Mouse (Mus musculus): ENCODE results near the gene Dgki. TPM values are rescaled to one million over a fixed set of nuclear protein-coding genes. Genes with fewer than 3 reads are reported as not detected.

Dgki gene
- total and polyA plus RNA-seq, 3 experiments: 4.4 to 8.7 (median 7.7) TPM

GRCm38 (mm10) chr6:37347606-37348005 lies 47.6 kb upstream of the Dgki start:
- H3K4me2 ChIP-seq (ENCODE audit: insufficient read depth, low read depth, poor library complexity, severe bottlenecking): no peak overlapping the region
- H3K9me3 ChIP-seq (replicated peaks; ENCODE audit: low read length): no peaks in the 10 kb centered on the region
- no peak overlapping the region for H3K4me3 ChIP-seq (replicated peaks in 1 of 3; ENCODE audit: low read depth in 2 of 3, low read length in 2 of 3, poor library complexity in 1 of 3)
- peaks cover 0 to 12% of the 10 kb centered on the region in 2 experiments; a peak in 2 of 4 replicates for H3K4me1 ChIP-seq (ENCODE audit: control insufficient read depth in 1 of 2, insufficient read depth in 2 of 2)
- no peaks in the 10 kb centered on the region for H3K79me2 ChIP-seq (replicated peaks; ENCODE audit: control insufficient read depth, extremely low read depth, insufficient read depth, poor library complexity, severe bottlenecking)
- no peaks in the 10 kb centered on the region for H3K27me3 ChIP-seq (replicated peaks)
- dilution Hi-C loops (cut with MboI; ENCODE audit: extremely low pct_ligation_motif_present, extremely low pct_unique_long_range_greater_than_20kb, low sequenced_read_pairs): no loop called here
- TF ChIP-seq E2F4 (IDR thresholded peaks at IDR 0.05; ENCODE audit: insufficient replicate concordance, low read depth, low read length): no peak
- TF ChIP-seq MAFK (IDR thresholded peaks at IDR 0.05; ENCODE audit: insufficient replicate concordance, low read length): no peak
- TF ChIP-seq MEF2A (IDR thresholded peaks at IDR 0.05; ENCODE audit: borderline replicate concordance, low read depth, low read length): no peak
- no peak for TF ChIP-seq MAX (IDR thresholded peaks at IDR 0.05; ENCODE audit: low read length)
- no peak for TF ChIP-seq TBP (conservative IDR thresholded peaks at IDR 0.05; ENCODE audit: low read depth, low read length)
- TF ChIP-seq BHLHE40 (IDR thresholded peaks at IDR 0.05; ENCODE audit: low read depth, low read length): no peak
- TF ChIP-seq EP300 (IDR thresholded peaks at IDR 0.05; ENCODE audit: low read length): no peak
- TF ChIP-seq UBTF (IDR thresholded peaks at IDR 0.05; ENCODE audit: low read depth, low read length): no peak
- TF ChIP-seq USF2 (conservative IDR thresholded peaks at IDR 0.05; ENCODE audit: low read depth, low read length): no peak
- no peak for TF ChIP-seq JUND (conservative IDR thresholded peaks at IDR 0.05; ENCODE audit: low read depth, low read length)
- no peak for TF ChIP-seq USF1 (IDR thresholded peaks at IDR 0.05; ENCODE audit: low read depth, low read length)
- no peak for TF ChIP-seq MXI1 (IDR thresholded peaks at IDR 0.05; ENCODE audit: low read depth, low read length)
- TF ChIP-seq IRF4 (IDR thresholded peaks at IDR 0.05; ENCODE audit: low read depth, low read length): no peak
- TF ChIP-seq CHD2 (IDR thresholded peaks at IDR 0.05; ENCODE audit: low read length): no peak
- TF ChIP-seq ZC3H11A (IDR thresholded peaks at IDR 0.05; ENCODE audit: low read depth, low read length): no peak
- no peak for TF ChIP-seq SIN3A (IDR thresholded peaks at IDR 0.05; ENCODE audit: low read length)
- no peak for TF ChIP-seq NELFE (IDR thresholded peaks at IDR 0.05; ENCODE audit: low read depth, low read length)
- H3K27ac ChIP-seq (ENCODE audit: insufficient read depth, low read depth): no peak overlapping the region
- no peak for DNase-seq (ENCODE audit: extremely low read depth)
- no peak overlapping the region for H3K9ac ChIP-seq (ENCODE audit: insufficient read depth, low read depth)
- H3K36me3 ChIP-seq (replicated peaks in 1 of 2; ENCODE audit: control insufficient read depth in 1 of 2, insufficient read depth in 1 of 2, low read length in 1 of 2): peaks cover 22 to 46% of the 10 kb centered on the region in 2 experiments
- in situ Hi-C loops (cut with MboI; ENCODE audit: low pct_ligation_motif_present, low pct_unique_long_range_greater_than_20kb, low sequenced_read_pairs): loop anchor here (25.0 kb wide), 1 partner anchor 660 kb away; no protein-coding TSS in a partner anchor

GRCm38 (mm10) chr6:37338055-37338454 lies 38.1 kb upstream of the Dgki start:
- in situ Hi-C loops (cut with MboI; ENCODE audit: low pct_ligation_motif_present, low pct_unique_long_range_greater_than_20kb, low sequenced_read_pairs) (loop anchor here (25.0 kb wide), 1 partner anchor 651 kb away; no protein-coding TSS in a partner anchor), dilution Hi-C loops (cut with MboI; ENCODE audit: extremely low pct_ligation_motif_present, extremely low pct_unique_long_range_greater_than_20kb, low sequenced_read_pairs) (no loop called here)
- no peak overlapping the region for H3K9ac ChIP-seq (ENCODE audit: insufficient read depth, low read depth)
- H3K79me2 ChIP-seq (replicated peaks; ENCODE audit: control insufficient read depth, extremely low read depth, insufficient read depth, poor library complexity, severe bottlenecking): no peaks in the 10 kb centered on the region
- peaks cover 56 to 71% of the 10 kb centered on the region in 2 experiments for H3K36me3 ChIP-seq (replicated peaks in 1 of 2; ENCODE audit: control insufficient read depth in 1 of 2, insufficient read depth in 1 of 2, low read length in 1 of 2)
- H3K27me3 ChIP-seq (replicated peaks): no peaks in the 10 kb centered on the region
- TF ChIP-seq POLR2A (IDR thresholded peaks at IDR 0.05; ENCODE audit: low read depth, low read length) (no peak), PAX5 (IDR thresholded peaks at IDR 0.05; ENCODE audit: low read length) (no peak), KAT2A (IDR thresholded peaks at IDR 0.05; ENCODE audit: insufficient replicate concordance, low read length) (no peak), SIN3A (IDR thresholded peaks at IDR 0.05; ENCODE audit: low read length) (no peak), BHLHE40 (IDR thresholded peaks at IDR 0.05; ENCODE audit: low read depth, low read length) (no peak), MAZ (IDR thresholded peaks at IDR 0.05; ENCODE audit: low read depth, low read length) (no peak), ELF1 (IDR thresholded peaks at IDR 0.05; ENCODE audit: low read depth, low read length) (no peak), POLR2AphosphoS2 (IDR thresholded peaks at IDR 0.05; ENCODE audit: low read depth, low read length) (no peak), CHD1 (IDR thresholded peaks at IDR 0.05; ENCODE audit: low read depth, low read length) (no peak), ZKSCAN1 (IDR thresholded peaks at IDR 0.05; ENCODE audit: borderline replicate concordance, low read depth, low read length) (no peak), IRF4 (IDR thresholded peaks at IDR 0.05; ENCODE audit: low read depth, low read length) (no peak), RAD21 (IDR thresholded peaks at IDR 0.05; ENCODE audit: low read depth, low read length) (no peak), HCFC1 (IDR thresholded peaks at IDR 0.05; ENCODE audit: low read depth, low read length) (no peak), USF1 (IDR thresholded peaks at IDR 0.05; ENCODE audit: low read depth, low read length) (no peak), MYC (IDR thresholded peaks at IDR 0.05; ENCODE audit: low read depth, low read length) (no peak), UBTF (IDR thresholded peaks at IDR 0.05; ENCODE audit: low read depth, low read length) (no peak), JUN (IDR thresholded peaks at IDR 0.05; ENCODE audit: insufficient read depth, low read depth, low read length) (no peak), TBP (conservative IDR thresholded peaks at IDR 0.05; ENCODE audit: low read depth, low read length) (no peak), USF2 (conservative IDR thresholded peaks at IDR 0.05; ENCODE audit: low read depth, low read length) (no peak)
- H3K4me2 ChIP-seq (ENCODE audit: insufficient read depth, low read depth, poor library complexity, severe bottlenecking): no peak overlapping the region
- no peaks in the 10 kb centered on the region for H3K4me1 ChIP-seq (ENCODE audit: control insufficient read depth in 1 of 2, insufficient read depth in 2 of 2)
- no peak for DNase-seq (ENCODE audit: extremely low read depth)
- H3K9me3 ChIP-seq (replicated peaks; ENCODE audit: low read length): no peaks in the 10 kb centered on the region
- H3K4me3 ChIP-seq (replicated peaks in 1 of 3; ENCODE audit: low read depth in 2 of 3, low read length in 2 of 3, poor library complexity in 1 of 3): no peak overlapping the region
- H3K27ac ChIP-seq (ENCODE audit: insufficient read depth, low read depth): no peak overlapping the region

Measured in CH12.LX (cell line).